Mouse (Mus musculus) cerebellum, adult 2 months (tissue): Measurements from ENCODE around the gene Sec1.

Experiments
- CTCF ChIP-seq: fragments of 200-500 bp; IDR thresholded peaks from 2 replicates; pipeline ENCODE4 v1.5.1; 2011; ENCODE audit warnings: low read depth, mild to moderate bottlenecking, control low read depth, low read length, moderate library complexity, borderline replicate concordance; ENCODE audit not compliant: insufficient read depth
- POLR2A ChIP-seq: fragments of 200-500 bp; IDR thresholded peaks from 2 replicates; pipeline ENCODE4 v1.6.1; 2011; ENCODE audit warnings: low read length, control low read depth, borderline replicate concordance; ENCODE audit not compliant: insufficient read depth

DNA sequence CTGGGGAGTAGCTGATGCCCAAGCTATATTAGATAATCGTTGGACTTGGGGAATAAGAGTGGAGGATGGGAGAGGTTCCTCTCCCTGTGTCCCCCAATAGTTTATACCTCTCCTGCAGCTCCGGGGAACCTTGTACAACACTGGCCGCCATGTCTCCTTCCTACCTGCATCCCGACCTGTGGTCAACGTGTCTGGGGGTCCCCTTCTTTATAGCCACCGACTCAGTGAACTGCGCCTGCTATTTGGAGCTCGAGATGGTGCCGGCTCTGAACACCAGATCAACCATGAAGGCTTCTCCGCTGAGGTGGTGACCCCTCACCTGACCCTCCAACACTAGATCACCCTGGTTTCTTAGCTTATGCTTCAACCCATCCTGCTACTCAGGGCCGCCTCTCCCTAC, 8.1 kb upstream of the Sec1 start:
- TF ChIP-seq CTCF = no peak
- no peak for TF ChIP-seq POLR2A
